Mouse (Mus musculus) cerebellum, postnatal 10 days (tissue): Measurements from ENCODE around the gene Ankrd33b.

ENCODE experiments used
- DNase-seq, 2 experiments: peaks; one replicate each; pipeline ENCODE4 v3.0.0; 2021; ENCODE audit warnings: mixed read lengths in 2 of 2

The Ankrd33b gene

DNA sequence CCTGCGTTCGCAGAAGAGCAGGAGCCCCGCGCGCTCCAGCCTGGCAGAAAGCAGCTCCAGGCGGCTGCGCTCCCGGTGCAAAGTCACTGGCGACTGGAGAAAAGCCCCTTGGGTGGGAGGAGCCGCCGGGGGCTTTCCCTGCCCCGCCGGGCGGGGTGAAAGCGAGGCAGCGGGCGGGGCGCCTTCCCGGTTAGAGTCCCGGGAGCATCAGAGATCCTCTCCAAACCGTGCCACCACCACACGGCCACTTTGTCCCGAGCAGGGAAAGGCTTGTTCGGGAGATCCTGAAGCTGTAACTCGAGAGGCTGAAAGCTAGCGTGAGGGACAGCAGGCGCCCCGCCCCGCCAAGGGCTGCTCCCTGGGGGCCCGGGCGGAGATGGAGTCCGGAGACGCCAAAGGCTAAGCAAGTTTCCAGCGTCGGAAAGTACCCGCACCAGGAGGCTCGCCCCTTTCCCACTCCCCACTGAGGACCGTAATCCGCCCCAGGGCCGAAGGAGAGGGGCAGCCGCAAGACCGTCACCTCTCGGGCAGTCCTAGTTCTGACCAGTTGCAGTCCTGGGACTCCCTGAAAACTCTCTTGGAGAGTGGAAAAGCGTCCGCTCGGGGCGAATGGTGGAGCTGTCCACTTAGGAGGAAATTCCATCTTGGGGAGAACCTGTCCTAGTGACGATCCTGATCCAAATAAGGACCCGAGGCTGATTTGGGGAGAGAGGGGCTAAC is at the start of gene Ankrd33b:
Gene Ankrd33b, minus strand, starts transcription at position 246 of the 720 bp plus-strand sequence.
- peak; percentile 52 to 53 for DNase-seq

- DNase-seq, result no peak
These were observed 47.7 kb upstream of the Ankrd33b start for GRCm38 (mm10) chr15:31415181-31415580.

- no peak for DNase-seq
These were observed 46.8 kb upstream of the Ankrd33b start for GRCm38 (mm10) chr15:31414179-31414898.

DNA sequence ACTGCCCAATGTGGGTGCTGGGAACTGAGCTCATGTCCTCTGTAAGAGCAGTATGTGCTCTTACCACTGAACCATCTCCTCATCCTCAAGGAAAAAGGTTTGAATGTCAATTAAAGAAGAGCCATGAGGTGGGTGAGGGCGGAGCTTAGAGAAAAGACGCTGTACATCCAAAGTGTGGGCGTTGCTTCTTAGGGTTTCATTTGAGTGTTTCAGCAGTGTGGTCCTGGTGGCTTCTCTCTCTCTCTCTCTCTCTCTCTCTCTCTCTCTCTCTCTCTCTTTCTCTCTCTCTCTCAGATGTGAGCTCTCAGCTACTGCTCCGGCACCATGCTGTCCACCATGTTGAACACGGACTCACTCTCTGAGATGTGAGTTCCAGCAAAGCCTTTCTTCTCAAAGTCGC is 46.1 kb upstream of the Ankrd33b start:
- no peak for DNase-seq

DNA sequence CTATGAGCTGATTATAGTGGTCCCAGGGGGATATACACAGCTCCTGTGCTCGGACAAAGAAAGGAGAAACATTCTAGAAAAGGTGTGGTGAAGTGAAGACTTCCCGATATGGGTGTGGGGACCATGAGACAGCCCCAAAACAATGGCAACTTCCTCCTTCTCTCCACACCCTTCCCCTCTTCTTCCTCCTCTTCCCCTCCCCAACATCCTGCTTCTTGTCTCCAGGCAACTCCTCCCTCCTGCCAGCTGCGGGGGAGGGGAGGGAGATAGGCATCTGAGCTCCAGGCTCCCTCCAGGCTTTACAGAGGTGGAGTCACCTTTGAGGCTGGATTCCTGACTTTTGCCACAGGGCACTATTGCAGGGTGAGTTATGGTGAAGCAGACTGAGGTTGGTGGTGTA is 45.4 kb upstream of the Ankrd33b start:
- DNase-seq, result no peak

DNA sequence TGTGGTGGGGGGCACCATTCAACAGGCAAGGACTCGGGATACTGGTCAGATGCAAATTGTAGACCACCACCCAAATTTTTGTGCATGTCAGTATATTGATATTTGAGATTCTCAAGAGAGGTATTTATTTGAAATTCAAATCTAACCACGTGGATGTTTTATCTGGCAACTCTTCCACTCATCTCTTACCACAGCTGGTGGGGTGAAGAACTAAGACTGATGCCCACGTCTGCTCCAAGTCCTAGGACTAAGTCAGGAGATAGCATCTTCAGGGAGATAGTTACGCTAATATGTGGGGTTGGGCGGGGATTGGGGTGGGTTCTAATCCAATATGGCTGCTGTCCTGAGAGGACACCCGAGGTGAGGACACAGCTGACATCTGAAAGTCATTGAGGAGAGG is 44.9 kb upstream of the Ankrd33b start:
- DNase-seq, result no peak

GRCm38 (mm10) chr15:31407490-31407889 is 40.0 kb upstream of the Ankrd33b start:
- no peak for DNase-seq

DNA sequence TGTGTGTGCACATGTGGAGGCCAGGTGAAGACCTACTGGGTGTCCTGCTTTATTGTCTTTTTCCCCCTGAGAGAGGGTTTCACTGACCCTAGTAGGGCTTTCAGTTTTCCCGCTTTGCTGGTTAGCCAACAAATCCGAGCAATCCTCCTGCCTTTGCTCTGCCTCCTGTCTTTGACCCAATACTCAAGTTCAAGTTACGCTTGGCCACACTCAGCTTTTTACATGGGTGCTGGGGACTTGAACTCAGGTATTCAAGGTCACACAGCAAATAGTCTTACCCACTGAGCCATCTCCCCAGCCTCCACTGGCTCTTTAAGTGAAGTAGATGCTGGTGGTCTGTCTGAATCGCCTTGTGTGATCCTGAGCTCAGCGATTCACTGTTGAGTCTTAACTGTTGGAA is 39.4 kb upstream of the Ankrd33b start:
- no peak for DNase-seq

GRCm38 (mm10) chr15:31404346-31404745 is 36.8 kb upstream of the Ankrd33b start:
- DNase-seq, result no peak

DNA sequence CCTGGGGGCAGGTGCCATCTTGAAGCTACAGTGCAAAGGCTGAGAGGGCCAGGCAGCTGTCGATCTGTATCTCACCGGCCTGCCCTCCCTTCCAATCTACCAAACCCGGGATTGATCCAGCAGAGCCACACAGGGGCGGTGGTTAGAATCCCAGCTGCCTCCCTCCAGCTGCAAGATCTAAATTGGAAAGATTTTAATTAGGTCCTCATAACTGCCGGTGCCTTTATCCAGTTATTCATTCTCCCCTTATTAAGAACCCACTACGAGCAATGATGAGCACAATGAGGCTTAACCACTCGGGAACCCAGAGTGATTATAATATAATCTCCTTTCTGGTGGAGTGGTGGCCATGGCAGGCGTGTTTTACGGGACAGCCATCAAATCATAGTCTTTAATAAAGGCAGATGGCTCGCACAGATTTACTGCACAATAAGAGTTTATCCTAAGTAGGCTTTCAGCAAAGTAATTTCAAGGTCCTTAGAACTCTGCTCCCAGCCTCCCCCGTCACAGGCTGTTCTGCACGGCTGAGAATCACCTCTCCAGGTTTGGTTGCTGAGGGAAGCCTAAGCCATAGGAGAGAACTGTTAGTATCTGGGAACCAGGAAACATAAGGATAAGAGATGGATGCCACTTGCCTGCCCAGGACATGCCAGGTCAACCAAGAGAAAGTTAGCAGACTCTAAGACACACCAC is 34.8 kb upstream of the Ankrd33b start:
- no peak for DNase-seq

DNA sequence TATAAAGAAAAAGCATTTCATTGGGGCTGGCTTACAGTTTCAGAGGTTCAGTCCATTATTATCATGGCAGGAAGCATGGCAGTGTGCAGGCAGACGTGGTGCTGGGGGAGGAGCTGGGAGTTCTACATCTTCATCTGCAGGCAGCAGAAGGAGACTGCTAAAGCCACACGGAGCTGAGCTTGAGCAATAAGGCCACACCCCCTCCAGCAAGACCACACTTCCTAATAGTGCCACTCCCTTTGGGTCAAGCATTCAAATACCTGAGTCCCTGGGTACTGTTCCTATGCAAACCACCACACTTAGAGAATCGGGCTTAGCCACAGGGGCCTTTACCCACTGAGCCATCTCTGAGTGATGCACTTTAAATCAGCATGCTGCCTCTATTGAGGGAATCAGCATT is 33.4 kb upstream of the Ankrd33b start:
- DNase-seq, result no peak

DNA sequence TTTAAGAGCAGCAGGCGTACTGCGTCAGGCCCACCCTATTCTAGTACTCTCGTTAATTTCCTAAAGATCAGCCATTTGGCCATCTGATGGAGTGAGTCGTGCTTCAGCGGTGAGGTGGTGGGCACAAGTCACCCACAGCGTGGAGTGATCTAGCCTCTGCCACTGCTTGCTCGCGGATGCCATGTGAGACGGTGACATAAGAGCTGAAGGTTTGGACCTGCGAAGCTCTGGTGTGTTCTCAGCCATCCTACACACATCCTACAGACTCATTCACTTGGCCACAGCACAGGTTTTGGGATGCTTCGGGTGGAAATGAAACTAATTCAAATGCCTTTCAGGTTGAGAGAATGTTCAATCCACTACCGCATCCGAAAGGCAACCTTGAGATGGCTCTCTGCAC is 31.2 kb upstream of the Ankrd33b start:
- no peak for DNase-seq

DNA sequence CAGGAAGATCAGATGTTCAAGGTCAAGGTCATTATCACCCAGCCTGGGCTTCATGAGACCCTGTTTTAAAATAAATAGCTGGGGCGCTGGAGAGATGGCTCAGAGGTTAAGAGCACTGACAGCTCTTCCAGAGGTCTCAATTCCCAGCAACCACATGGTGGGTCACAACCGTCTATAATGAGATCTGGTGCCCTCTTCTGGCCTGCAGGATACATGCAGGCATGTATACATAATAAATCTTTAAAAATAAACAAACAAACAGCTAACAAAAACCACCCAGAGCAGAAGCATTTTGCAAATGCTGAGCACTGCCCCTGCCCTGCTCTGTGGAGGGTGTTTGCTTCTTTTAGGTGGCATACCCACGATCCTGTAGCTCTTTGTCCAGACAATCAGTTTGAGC is 29.9 kb upstream of the Ankrd33b start:
- DNase-seq, result no peak

GRCm38 (mm10) chr15:31396755-31397154 is 29.2 kb upstream of the Ankrd33b start:
- no peak for DNase-seq

- DNase-seq, result no peak
These were observed 28.5 kb upstream of the Ankrd33b start for GRCm38 (mm10) chr15:31395986-31396385.

GRCm38 (mm10) chr15:31393402-31393801 is 25.9 kb upstream of the Ankrd33b start:
- no peak for DNase-seq

GRCm38 (mm10) chr15:31392705-31393104 is 25.2 kb upstream of the Ankrd33b start:
- DNase-seq, result no peak

GRCm38 (mm10) chr15:31392135-31392534 is 24.6 kb upstream of the Ankrd33b start:
- no peak for DNase-seq

- peak in 1 of 2 experiments; percentile 8 for DNase-seq
These were observed 14.5 kb upstream of the Ankrd33b start for GRCm38 (mm10) chr15:31381936-31382468.

DNA sequence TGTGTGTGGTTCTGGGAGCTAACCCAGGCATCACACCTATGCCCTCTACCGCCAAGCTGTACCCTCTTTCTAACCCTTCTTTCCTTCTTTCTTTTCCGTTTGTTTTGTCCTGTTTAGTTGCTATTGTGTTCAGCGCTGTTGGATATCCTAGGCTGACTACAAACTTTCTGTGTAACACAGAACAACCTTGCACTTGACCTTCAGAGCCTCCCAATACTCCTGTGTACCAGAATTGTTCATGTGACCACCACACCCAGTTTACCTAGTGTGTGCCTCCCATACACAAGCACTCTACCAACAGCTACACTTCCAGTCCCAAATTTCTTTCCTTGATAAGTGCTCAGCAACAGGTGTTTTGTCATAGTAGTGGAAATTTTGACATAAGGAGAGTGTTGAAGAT is 11.9 kb upstream of the Ankrd33b start:
- DNase-seq, result no peak

DNA sequence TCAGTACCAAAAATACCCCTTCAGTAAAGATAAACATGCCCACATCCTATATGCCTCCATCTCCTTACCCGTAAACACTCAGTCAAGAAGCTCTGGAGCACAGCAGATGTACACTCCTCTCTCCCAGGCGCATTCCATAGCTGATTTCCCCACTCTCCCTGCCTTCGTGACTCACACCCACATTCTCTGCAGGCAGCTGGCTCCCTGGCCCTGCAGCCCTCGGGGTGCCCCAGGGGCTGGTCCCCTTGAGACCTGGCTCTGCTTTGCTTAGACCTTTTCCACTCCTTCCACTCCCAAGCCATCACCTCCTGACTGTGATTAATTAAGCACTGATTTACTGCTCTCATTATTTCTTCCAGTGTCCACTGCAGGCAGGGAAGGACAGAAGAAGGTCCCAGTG is 7.7 kb upstream of the Ankrd33b start:
- no peak for DNase-seq

DNA sequence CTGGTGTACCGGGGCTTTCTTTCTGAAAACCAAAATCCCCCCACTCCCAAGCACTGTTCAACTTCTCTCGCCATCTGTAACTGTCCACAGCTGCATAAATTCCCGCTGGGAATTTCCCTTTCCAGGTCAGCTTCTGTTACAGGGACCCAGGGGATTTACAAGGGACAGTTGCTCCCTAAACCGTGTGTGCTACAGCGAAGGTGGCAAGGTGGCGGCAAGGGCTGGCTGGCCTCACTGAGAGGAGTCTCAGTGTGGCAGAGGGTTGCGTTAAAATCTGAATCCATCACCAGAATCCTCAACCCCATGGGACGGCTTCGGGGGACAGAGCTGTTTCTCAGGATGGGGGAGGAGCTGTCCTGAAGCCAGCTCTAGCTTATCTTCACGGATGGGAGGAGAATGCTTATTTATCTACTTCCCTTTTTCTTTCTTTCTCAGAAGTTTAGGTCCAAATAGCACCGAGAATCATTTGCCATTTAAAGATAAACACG is 1.6 kb upstream of the Ankrd33b start:
- no peak for DNase-seq

GRCm38 (mm10) chr15:31368556-31368955 is 1.0 kb upstream of the Ankrd33b start:
- no peak for DNase-seq
